Mouse (Mus musculus) midbrain, embryonic 12.5 days (tissue): Measurements from ENCODE around the gene 2210408I21Rik. TPM values are rescaled to one million over a fixed set of nuclear protein-coding genes. Genes with fewer than 3 reads are reported as not detected.

Experiments used
- ATAC-seq: fragments of 200-750 bp; cut with Nextera tagmentation; 2 replicates; pipeline ENCODE4 v1.8.0; 2017; ENCODE audit warnings: low read depth, moderate TSS enrichment, moderate library complexity; ENCODE audit not compliant: low FRiP score
- H3K27ac ChIP-seq: fragments of 300-500 bp; sonication (generic); replicated peaks from 2 replicates; pipeline ENCODE4 v1.5.1; 2016; ENCODE audit warnings: mild to moderate bottlenecking
- H3K27me3 ChIP-seq: fragments of 300-500 bp; sonication (generic); 2 replicates; pipeline ENCODE4 v1.6.1; 2016; ENCODE audit warnings: mild to moderate bottlenecking
- H3K36me3 ChIP-seq: fragments of 300-500 bp; sonication (generic); 2 replicates; pipeline ENCODE4 v1.6.1; 2016
- H3K4me1 ChIP-seq: fragments of 300-500 bp; sonication (generic); 2 replicates; pipeline ENCODE4 v1.6.1; 2016
- H3K4me2 ChIP-seq: fragments of 300-500 bp; sonication (generic); replicated peaks from 2 replicates; pipeline ENCODE4 v1.6.1; 2016; ENCODE audit warnings: mild to moderate bottlenecking, moderate library complexity
- H3K4me3 ChIP-seq: fragments of 300-500 bp; sonication (generic); 2 replicates; pipeline ENCODE4 v1.5.1; 2016; ENCODE audit warnings: mild to moderate bottlenecking
- H3K9ac ChIP-seq: fragments of 300-500 bp; sonication (generic); replicated peaks from 2 replicates; pipeline ENCODE4 v1.6.1; 2016; ENCODE audit warnings: mild to moderate bottlenecking, moderate library complexity
- H3K9me3 ChIP-seq: fragments of 300-500 bp; sonication (generic); 2 replicates; pipeline ENCODE4 v1.6.1; 2016; ENCODE audit warnings: mild to moderate bottlenecking
- WGBS: fragments of 180-500 bp; shearing (Covaris S2); methylation state at CpG from one replicate; pipeline ENCODE4 v1.1.7; 2016; 5-methylcytosine and 5-hydroxymethylcytosine counted together
- polyA plus RNA-seq: library from polyadenylated mRNA; unstranded; fragments of >200 nt; fragmentation: Nextera tagmentation; extraction: Ambion mirVana; gene quantifications from 2 replicates; pipeline ENCODE4 v1.2.1, GENCODE M21; 2016

The 2210408I21Rik gene
- polyA plus RNA-seq, 1 experiment from 2014 or later, result 15.2 TPM

DNA sequence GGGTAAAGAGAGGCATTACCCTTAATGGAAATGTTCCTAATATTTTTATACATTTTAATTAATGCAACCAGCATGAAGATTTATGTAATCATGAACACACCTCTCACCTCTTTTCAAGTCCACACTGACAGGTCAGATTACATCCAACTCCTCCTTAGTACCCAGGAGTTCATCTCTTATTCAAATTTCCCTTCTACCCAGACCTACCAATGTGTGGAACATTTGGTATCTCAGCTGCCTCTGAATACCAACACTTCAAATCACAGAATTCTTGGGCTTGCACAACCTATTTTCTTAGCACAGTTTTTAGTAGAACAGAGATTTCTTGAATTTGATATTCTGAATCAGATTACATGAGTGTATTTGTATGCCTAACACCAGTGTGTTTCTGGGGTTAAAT is 394.4 kb downstream of the 2210408I21Rik start:
- no peaks in the 10 kb centered on the region for H3K9me3 ChIP-seq
- no peak overlapping the region for H3K4me3 ChIP-seq
- no peaks in the 10 kb centered on the region for H3K36me3 ChIP-seq
- no peak overlapping the region for H3K4me2 ChIP-seq
- no peak overlapping the region for H3K27ac ChIP-seq
- no peak overlapping the region for H3K9ac ChIP-seq
- 0 out of 2 replicates have a peak, but pooled peaks cover 2% of the 10 kb centered on the region for H3K4me1 ChIP-seq
- H3K27me3 ChIP-seq, result no peaks in the 10 kb centered on the region
- no peak for ATAC-seq

DNA sequence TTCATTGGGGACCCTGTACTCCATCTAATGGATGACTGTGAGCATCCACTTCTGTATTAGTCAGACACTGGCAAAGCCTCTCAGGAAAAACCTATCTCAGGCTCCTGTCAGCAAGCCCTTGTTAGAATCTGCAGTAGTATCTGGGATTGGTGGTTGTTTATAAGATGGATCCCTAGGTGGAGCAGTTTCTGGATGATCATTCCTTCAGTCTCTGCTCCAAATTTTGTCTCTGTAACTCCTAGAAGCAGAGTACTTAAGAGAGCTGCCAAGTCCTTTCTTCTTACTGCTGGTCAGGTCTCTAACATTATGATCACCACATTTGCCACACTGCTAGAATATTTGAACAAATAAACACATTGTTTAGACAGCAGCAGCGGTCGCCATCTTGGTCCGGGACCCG is 402.1 kb downstream of the 2210408I21Rik start:
- WGBS, result 98% methylated on average over 4 of the region's 4 CpGs

DNA sequence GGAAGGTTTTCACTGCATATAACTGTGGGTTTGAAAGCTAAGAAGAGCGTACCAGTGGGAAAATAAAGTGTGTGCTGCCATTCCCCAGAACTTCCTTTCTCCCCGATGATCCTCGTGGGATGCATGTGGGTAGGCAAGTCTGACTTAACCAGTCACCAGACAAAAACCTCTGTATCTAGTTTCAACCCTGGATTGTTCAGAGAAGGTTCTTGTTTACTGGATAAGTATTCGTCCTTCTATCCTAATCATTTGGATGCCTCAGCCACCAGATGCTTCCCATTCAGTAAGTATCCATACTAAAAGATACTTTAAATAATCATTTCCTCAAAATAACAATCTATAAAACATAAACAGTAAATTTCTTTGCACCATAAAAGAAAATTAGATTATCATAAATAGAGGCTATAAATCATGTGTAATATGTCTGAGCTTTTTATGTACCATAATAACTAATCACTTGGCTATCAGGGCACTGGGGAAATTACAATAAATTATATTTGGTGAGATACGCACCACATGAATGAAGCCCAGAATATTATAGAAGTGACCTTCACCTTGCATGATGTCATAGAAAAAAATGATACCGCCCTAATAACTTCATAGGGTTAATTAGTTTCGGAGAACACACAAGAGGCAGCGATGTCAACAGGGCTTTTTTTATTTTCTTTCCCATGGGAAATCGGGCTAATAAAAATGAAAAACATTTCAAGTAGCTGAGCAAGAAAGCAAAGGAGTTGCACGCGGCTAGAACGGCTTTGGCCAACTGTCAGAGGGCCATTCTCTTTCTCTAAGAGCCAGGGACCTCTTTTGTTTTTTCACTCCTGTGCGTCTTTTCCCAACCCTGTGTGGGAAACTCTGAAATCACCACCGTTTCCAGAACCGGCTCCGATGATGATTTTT is 412.4 kb downstream of the 2210408I21Rik start:
- Histone ChIP-seq H3K4me1 (peaks cover 7% of the 10 kb centered on the region; the same call in 1 of the 2 replicates), H3K4me2 (peak overlapping the region; percentile 31), H3K4me3 (0 out of 2 replicates have a peak overlapping the region, but pooled peaks have one; percentile 9), H3K9ac (no peak overlapping the region), H3K27me3 (no peaks in the 10 kb centered on the region), H3K9me3 (no peaks in the 10 kb centered on the region), H3K27ac (peak overlapping the region; percentile 42), H3K36me3 (no peaks in the 10 kb centered on the region)
- peak; percentile 82 for ATAC-seq
- WGBS, result 29% methylated on average over 16 of the region's 16 CpGs

More for the DNA sequence above, 402.1 kb downstream of the 2210408I21Rik start:
- H3K4me2 ChIP-seq, result no peak overlapping the region
- no peaks in the 10 kb centered on the region for H3K36me3 ChIP-seq
- no peaks in the 10 kb centered on the region for H3K9me3 ChIP-seq
- no peak overlapping the region for H3K9ac ChIP-seq
- H3K4me1 ChIP-seq, result 0 out of 2 replicates have a peak, but pooled peaks cover 2% of the 10 kb centered on the region
- no peak for ATAC-seq
- no peak overlapping the region for H3K27ac ChIP-seq
- no peak overlapping the region for H3K4me3 ChIP-seq
- no peaks in the 10 kb centered on the region for H3K27me3 ChIP-seq

DNA sequence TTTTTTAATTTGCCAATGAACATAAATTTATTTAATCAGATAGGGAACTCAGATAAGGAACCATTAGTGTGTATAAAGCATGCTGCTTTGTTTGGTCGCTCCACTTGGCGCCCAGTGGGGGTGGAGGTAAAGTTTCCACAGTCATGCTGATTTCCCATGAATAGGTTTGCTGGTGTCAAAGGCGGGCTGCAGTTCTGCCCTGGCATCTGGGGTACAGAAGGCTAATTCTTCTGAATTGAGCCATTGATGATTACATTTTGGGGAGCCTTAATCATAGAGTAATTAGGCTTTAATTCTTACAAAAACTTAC is 413.0 kb downstream of the 2210408I21Rik start:
- Histone ChIP-seq H3K27me3 (no peaks in the 10 kb centered on the region), H3K36me3 (no peaks in the 10 kb centered on the region), H3K4me1 (peaks cover 7% of the 10 kb centered on the region; the same call in 1 of the 2 replicates), H3K4me3 (0 out of 2 replicates have a peak overlapping the region, but pooled peaks have one; percentile 9), H3K9ac (no peak overlapping the region), H3K9me3 (no peaks in the 10 kb centered on the region), H3K27ac (peak overlapping the region; percentile 42), H3K4me2 (peak overlapping the region; percentile 31)
- WGBS, result 0% methylated on average over 3 of the region's 3 CpGs
- peak; percentile 95 for ATAC-seq

DNA sequence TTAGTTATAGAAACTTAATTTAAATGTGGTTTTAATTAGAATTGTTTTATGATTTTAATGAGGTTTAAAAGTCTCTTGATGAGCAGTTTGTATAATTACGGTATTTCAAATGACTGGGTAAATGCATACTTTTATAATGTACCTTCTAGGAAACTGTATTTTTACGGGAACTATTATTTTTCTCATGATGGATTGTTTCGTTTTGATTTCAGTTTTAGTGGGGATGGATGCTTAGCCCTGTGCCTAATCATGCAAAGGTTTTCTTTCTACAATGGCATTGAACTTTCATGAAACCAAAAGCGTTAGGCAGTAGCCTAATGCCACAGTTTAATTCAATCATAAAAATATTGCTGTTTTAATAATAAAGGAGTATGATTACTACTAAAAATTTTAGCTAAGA is 413.4 kb downstream of the 2210408I21Rik start:
- H3K27me3 ChIP-seq, result no peaks in the 10 kb centered on the region
- no peak overlapping the region for H3K4me3 ChIP-seq
- H3K4me2 ChIP-seq, result no peak overlapping the region
- WGBS, result 51% methylated on average over 4 of the region's 4 CpGs
- ATAC-seq, result peak; percentile 31
- H3K36me3 ChIP-seq, result no peaks in the 10 kb centered on the region
- H3K9me3 ChIP-seq, result no peaks in the 10 kb centered on the region
- H3K4me1 ChIP-seq, result peaks cover 7% of the 10 kb centered on the region; the same call in 1 of the 2 replicates
- H3K9ac ChIP-seq, result no peak overlapping the region
- H3K27ac ChIP-seq, result no peak overlapping the region

DNA sequence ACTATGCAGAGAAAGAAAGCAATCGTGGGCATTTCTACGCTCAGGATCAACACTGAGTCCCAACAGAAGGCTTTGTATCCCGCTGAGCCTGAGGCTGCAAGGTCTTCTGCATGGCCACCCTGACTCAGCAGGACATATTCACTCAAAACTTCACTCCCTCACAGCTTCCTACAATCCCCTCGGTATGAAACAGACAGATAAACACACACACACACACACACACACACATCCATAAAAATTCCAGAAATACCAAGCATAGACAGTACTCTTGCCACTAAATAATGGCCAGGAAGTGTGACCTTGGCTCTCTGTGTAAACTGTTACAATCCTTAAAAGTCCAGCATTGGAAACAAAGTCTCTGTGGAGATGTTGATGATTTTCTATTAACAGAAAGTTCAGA is 458.7 kb downstream of the 2210408I21Rik start:
- WGBS, result 66% methylated on average over 4 of the region's 4 CpGs
- H3K27me3 ChIP-seq, result no peaks in the 10 kb centered on the region
- no peak overlapping the region for H3K4me2 ChIP-seq
- no peaks in the 10 kb centered on the region for H3K4me1 ChIP-seq
- no peak for ATAC-seq
- H3K9ac ChIP-seq, result no peak overlapping the region
- H3K36me3 ChIP-seq, result no peaks in the 10 kb centered on the region
- H3K27ac ChIP-seq, result no peak overlapping the region
- H3K9me3 ChIP-seq, result no peaks in the 10 kb centered on the region
- no peak overlapping the region for H3K4me3 ChIP-seq

DNA sequence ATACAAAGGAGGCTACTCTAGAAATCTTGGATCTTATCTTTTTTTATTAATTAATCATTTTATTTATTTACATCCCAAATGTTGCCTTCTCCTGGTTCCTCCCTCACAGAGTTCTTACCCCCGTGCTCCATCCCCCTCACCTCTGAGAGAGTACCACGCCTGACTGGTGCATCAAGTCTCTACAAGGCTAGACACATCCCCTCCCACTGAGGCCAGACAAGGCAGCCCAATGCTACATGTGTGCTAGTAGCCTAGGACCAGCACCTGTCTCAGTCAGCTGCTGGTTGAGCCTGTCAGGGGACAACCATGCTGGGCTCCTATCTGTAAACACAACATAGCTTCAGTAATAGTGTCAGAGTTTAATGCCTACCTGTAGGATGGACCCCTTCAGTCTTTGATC is 480.0 kb downstream of the 2210408I21Rik start:
- no peaks in the 10 kb centered on the region for H3K27me3 ChIP-seq
- peak; percentile 44; the same call in 1 of the 2 replicates for ATAC-seq
- 86% methylated on average over 2 of the region's 2 CpGs for WGBS

More for the DNA sequence above, 480.0 kb downstream of the 2210408I21Rik start:
- H3K27ac ChIP-seq, result no peak overlapping the region
- no peaks in the 10 kb centered on the region for H3K9me3 ChIP-seq
- H3K36me3 ChIP-seq, result no peaks in the 10 kb centered on the region
- H3K4me3 ChIP-seq, result no peak overlapping the region
- H3K4me1 ChIP-seq, result no peaks in the 10 kb centered on the region
- H3K4me2 ChIP-seq, result no peak overlapping the region
- no peak overlapping the region for H3K9ac ChIP-seq

Other genes starting within 250 kb of the 2210408I21Rik start
- 44.5 and 46.6 TPM in 2 replicates for gene Slf1, start 67 bp upstream of the 2210408I21Rik start, polyA plus RNA-seq